Mouse (Mus musculus) small intestine, adult 2 months (tissue): Measurements from ENCODE around the gene Katna1. TPM values are rescaled to one million over a fixed set of nuclear protein-coding genes. Genes with fewer than 3 reads are reported as not detected.
A peak's percentile ranks its signal among the peaks of the same experiment; 100 is the strongest.

Source experiments
- H3K27ac ChIP-seq: fragments of 200-500 bp; 2 replicates; pipeline ENCODE4 v1.5.1; 2012; ENCODE audit warnings: low read depth, low read length, control low read depth, inconsistent platforms; ENCODE audit not compliant: insufficient read depth
- H3K27me3 ChIP-seq: fragments of 200-500 bp; 2 replicates; pipeline ENCODE4 v1.6.1; 2012; ENCODE audit warnings: mild to moderate bottlenecking, moderate library complexity, low read length, inconsistent platforms; ENCODE audit not compliant: control insufficient read depth, insufficient read depth
- H3K36me3 ChIP-seq: fragments of 200-500 bp; 2 replicates; pipeline ENCODE4 v1.6.1; 2012; ENCODE audit warnings: mild to moderate bottlenecking, low read length, control low read depth, inconsistent platforms; ENCODE audit not compliant: control insufficient read depth, insufficient read depth
- H3K4me1 ChIP-seq: fragments of 200-500 bp; 2 replicates; pipeline ENCODE4 v1.6.1; 2012; ENCODE audit warnings: low read length, inconsistent platforms, mixed read lengths; ENCODE audit not compliant: control insufficient read depth, insufficient read depth, insufficient read length
- H3K4me3 ChIP-seq: fragments of 200-500 bp; 2 replicates; pipeline ENCODE4 v1.5.1; 2012; ENCODE audit warnings: low read depth, mild to moderate bottlenecking, control low read depth, inconsistent platforms, low read length, moderate library complexity
- CTCF ChIP-seq: fragments of 200-500 bp; IDR thresholded peaks from 2 replicates; pipeline ENCODE4 v1.5.1; 2012; ENCODE audit warnings: low read depth, mild to moderate bottlenecking, control low read depth, inconsistent platforms, low read length, moderate library complexity, mixed read lengths; ENCODE audit not compliant: insufficient replicate concordance, insufficient read length; ENCODE audit errors: extremely low read depth
- POLR2A ChIP-seq: fragments of 200-500 bp; IDR thresholded peaks from 2 replicates; pipeline ENCODE4 v1.6.1; 2012; ENCODE audit warnings: low read depth, mild to moderate bottlenecking, control low read depth, inconsistent platforms, low read length, moderate library complexity
- WGBS: fragments of 180-500 bp; shearing (Covaris S2); methylation state at CpG from one replicate; pipeline ENCODE4 v1.1.7; 2018; 5-methylcytosine and 5-hydroxymethylcytosine counted together
- polyA plus RNA-seq: library from polyadenylated mRNA; depleted of rRNA; stranded (reverse); fragments of >200 nt; gene quantifications from 2 replicates; pipeline ENCODE4 v1.2.3, GENCODE M21; 2012; rRNA removed

The Katna1 gene
- polyA plus RNA-seq, 1 experiment, result 1.9 TPM

DNA sequence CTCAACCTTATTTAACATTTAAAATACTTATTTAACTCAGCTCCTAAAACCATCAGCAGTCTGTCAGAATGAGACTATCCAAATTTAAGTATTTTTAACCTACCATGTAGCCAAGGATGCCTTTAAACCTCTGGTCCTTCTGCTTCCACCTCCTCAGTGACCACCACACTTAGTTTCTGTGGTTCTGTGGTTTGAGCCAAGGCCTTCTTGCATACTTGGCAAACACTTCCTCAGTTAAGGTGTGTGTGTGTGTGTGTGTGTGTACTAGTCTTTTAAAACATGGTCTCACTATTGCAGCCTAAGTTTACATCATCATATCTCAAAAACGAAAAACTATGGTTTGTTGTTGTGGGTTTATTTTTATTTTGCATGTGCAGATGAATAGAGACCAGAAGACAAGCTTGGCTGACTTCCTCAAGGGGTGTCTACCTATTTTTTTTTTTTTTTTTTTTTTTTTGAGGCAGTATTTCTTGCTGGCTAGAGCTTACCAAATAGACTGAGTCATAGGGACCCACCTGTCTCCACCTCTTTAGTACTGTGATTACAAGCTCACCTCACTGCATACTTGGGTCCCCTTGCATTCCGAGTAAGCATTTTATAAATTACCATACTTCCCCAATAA, 76.8 kb downstream of the Katna1 start:
- Histone ChIP-seq H3K27me3 (no peaks in the 10 kb centered on the region), H3K27ac (no peak overlapping the region), H3K4me3 (no peak overlapping the region), H3K4me1 (no peaks in the 10 kb centered on the region), H3K36me3 (peaks cover 57% of the 10 kb centered on the region)
- TF ChIP-seq CTCF, result no peak
- 78% methylated on average over 2 of the region's 2 CpGs for WGBS

DNA sequence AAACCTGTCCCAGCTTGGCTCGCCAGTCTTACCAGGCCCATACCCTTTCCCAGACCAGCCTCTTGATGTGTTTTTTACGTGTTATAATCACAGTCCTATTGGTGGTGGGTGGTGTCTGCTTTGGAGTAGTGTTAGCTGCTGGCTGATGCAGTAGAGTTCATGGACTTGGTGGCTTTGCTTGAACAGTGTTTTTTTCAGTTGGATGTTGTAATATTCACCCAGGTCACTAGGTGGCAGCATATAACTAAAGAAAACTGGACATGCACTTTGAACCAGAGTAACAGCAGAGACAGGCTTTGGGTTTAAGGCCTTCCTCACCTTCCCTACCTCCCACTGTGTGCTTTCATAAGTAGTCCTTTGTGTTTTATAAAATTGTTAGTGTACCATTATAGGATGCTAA, 84.1 kb downstream of the Katna1 start:
- TF ChIP-seq POLR2A (no peak), CTCF (peak; percentile 16; the same call in 1 of the 2 replicates)
- Histone ChIP-seq H3K36me3 (peaks cover 52% of the 10 kb centered on the region), H3K4me3 (no peak overlapping the region), H3K27me3 (no peaks in the 10 kb centered on the region), H3K27ac (no peak overlapping the region), H3K4me1 (no peaks in the 10 kb centered on the region)
- WGBS, result 45% methylated on average over 2 of the region's 2 CpGs

Other genes with a start within 250 kb of the Katna1 start
- 3.9 and 5.1 TPM in 2 replicates for gene Lrp11, start 136.2 kb upstream of the Katna1 start, polyA plus RNA-seq
- 1.7 and 2.6 TPM in 2 replicates for gene Nup43, start 58.5 kb upstream of the Katna1 start, polyA plus RNA-seq
- 8.6 and 14.7 TPM in 2 replicates for gene Pcmt1, start 44.9 kb upstream of the Katna1 start, polyA plus RNA-seq
- 3.9 and 9.0 TPM in 2 replicates for gene Lats1, start 44.8 kb upstream of the Katna1 start, polyA plus RNA-seq
- 5.0 and 11.6 TPM in 2 replicates for gene Ginm1, start 66.8 kb downstream of the Katna1 start, polyA plus RNA-seq
- 1.7 and 3.3 TPM in 2 replicates for gene Ppil4, start 66.9 kb downstream of the Katna1 start, polyA plus RNA-seq
- gene Zc3h12d, start 106.5 kb downstream of the Katna1 start, polyA plus RNA-seq, result 4.0 and 12.8 TPM in 2 replicates
- gene Tab2, start 230.2 kb downstream of the Katna1 start, polyA plus RNA-seq, result 9.1 and 19.7 TPM in 2 replicates